Mouse (Mus musculus) stomach, postnatal 0 days (tissue): ENCODE results near the gene Lcn5.
A peak's percentile ranks its signal among the peaks of the same experiment; 100 is the strongest.

Source experiments
- CTCF ChIP-seq: IDR thresholded peaks from 2 replicates; pipeline ENCODE4 v1.5.1; 2016; ENCODE audit warnings: antibody characterized with exemption, low read depth, mild to moderate bottlenecking, moderate library complexity
- EP300 ChIP-seq: optimal IDR thresholded peaks from 2 replicates; pipeline ENCODE3; 2016; ENCODE audit warnings: antibody characterized with exemption

- peak; percentile 52 for TF ChIP-seq CTCF
- TF ChIP-seq EP300: no peak
Observed at GRCm38 (mm10) chr2:25708121-25708520, 50.4 kb downstream of the Lcn5 start.
